Mouse (Mus musculus) cerebellum, postnatal 10 days (tissue): ENCODE data around the gene Slc7a7.
A peak's percentile ranks its signal among the peaks of the same experiment; 100 is the strongest.
"Not testable (repeated sequence)": the region's sequence is repeated elsewhere in the genome, so short reads cannot be mapped to it uniquely, and the experiment has no call there.

Experiments
- DNase-seq, 2 experiments: peaks; one replicate each; pipeline ENCODE4 v3.0.0; 2021; ENCODE audit warnings: mixed read lengths in 2 of 2

The Slc7a7 gene

GRCm38 (mm10) chr14:54371460-54371859, 46.1 kb downstream of the Slc7a7 start:
- DNase-seq: peak in 1 of 2 experiments; percentile 16

GRCm38 (mm10) chr14:54370595-54370994, 47.0 kb downstream of the Slc7a7 start:
- DNase-seq: no peak

GRCm38 (mm10) chr14:54369372-54369771, 48.2 kb downstream of the Slc7a7 start:
- no peak for DNase-seq

- peak in 1 of 2 experiments; percentile 6 for DNase-seq
Observed at GRCm38 (mm10) chr14:54367429-54368060, 50.0 kb downstream of the Slc7a7 start.

- DNase-seq: no peak
Observed at GRCm38 (mm10) chr14:54366581-54366980, 51.0 kb downstream of the Slc7a7 start.

GRCm38 (mm10) chr14:54365026-54365645, 52.4 kb downstream of the Slc7a7 start:
- DNase-seq: no peak

- no peak for DNase-seq
Observed at GRCm38 (mm10) chr14:54363156-54363555, 54.4 kb downstream of the Slc7a7 start.

- peak; percentile 99 for DNase-seq
Observed at GRCm38 (mm10) chr14:54360577-54361340, 56.8 kb downstream of the Slc7a7 start, which contains the start of gene Oxa1l. TSS of gene Oxa1l (plus strand) at chr14:54360834.

GRCm38 (mm10) chr14:54354406-54354805, 63.2 kb downstream of the Slc7a7 start:
- DNase-seq: no peak

GRCm38 (mm10) chr14:54352314-54352713, 65.3 kb downstream of the Slc7a7 start:
- DNase-seq: no peak

- DNase-seq: not testable (repeated sequence)
Observed at GRCm38 (mm10) chr14:54350773-54351541, 66.6 kb downstream of the Slc7a7 start.

GRCm38 (mm10) chr14:54341807-54342206, 75.8 kb downstream of the Slc7a7 start:
- not testable (repeated sequence) for DNase-seq

- no peak for DNase-seq
Observed at GRCm38 (mm10) chr14:54340836-54341235, 76.7 kb downstream of the Slc7a7 start.

GRCm38 (mm10) chr14:54333452-54334189, 84.0 kb downstream of the Slc7a7 start:
- DNase-seq: peak; percentile 21 to 43

- DNase-seq: no peak
Observed at GRCm38 (mm10) chr14:54332176-54333074, 85.2 kb downstream of the Slc7a7 start.

GRCm38 (mm10) chr14:54331178-54331577, 86.4 kb downstream of the Slc7a7 start:
- DNase-seq: no peak

- DNase-seq: no peak
Observed at GRCm38 (mm10) chr14:54329201-54329600, 88.4 kb downstream of the Slc7a7 start.

GRCm38 (mm10) chr14:54328548-54328947, 89.0 kb downstream of the Slc7a7 start:
- DNase-seq: no peak

GRCm38 (mm10) chr14:54324486-54324885, 93.1 kb downstream of the Slc7a7 start:
- DNase-seq: no peak

GRCm38 (mm10) chr14:54321556-54322376, 95.8 kb downstream of the Slc7a7 start:
- DNase-seq: no peak
